Mouse (Mus musculus): ENCODE measurements around the gene Tmem63c. TPM values are rescaled to one million over a fixed set of nuclear protein-coding genes. Genes with fewer than 3 reads are reported as not detected.

Tmem63c gene
- polyA plus RNA-seq, 1 experiment from 2014 or later: 0.08 TPM

- ATAC-seq (ENCODE audit: low FRiP score, low TSS enrichment): no peak
- no peaks in the 10 kb centered on the region for H3K9me3 ChIP-seq (ENCODE audit: control insufficient read depth, low read length)
- H3K27ac ChIP-seq (ENCODE audit: low read depth, low read length): no peak overlapping the region
- H3K9ac ChIP-seq (ENCODE audit: low read depth, low read length): no peak overlapping the region
- no peaks in the 10 kb centered on the region for H3K36me3 ChIP-seq (ENCODE audit: control insufficient read depth, insufficient read depth, low read length)
- whole genome bisulfite sequencing: 79% methylated on average over 7 of the region's 7 CpGs
- no peak overlapping the region for H3K4me3 ChIP-seq (ENCODE audit: low read length)
- no peak overlapping the region for H3K4me2 ChIP-seq (replicated peaks; ENCODE audit: low read depth, low read length)
- no peaks in the 10 kb centered on the region for H3K27me3 ChIP-seq (ENCODE audit: control insufficient read depth, insufficient read depth, low read length)
- no peaks in the 10 kb centered on the region for H3K4me1 ChIP-seq (ENCODE audit: control insufficient read depth, insufficient read depth, low read length)
These were observed 33.7 kb downstream of the Tmem63c start for GRCm38 (mm10) chr12:87054873-87055272.

DNA sequence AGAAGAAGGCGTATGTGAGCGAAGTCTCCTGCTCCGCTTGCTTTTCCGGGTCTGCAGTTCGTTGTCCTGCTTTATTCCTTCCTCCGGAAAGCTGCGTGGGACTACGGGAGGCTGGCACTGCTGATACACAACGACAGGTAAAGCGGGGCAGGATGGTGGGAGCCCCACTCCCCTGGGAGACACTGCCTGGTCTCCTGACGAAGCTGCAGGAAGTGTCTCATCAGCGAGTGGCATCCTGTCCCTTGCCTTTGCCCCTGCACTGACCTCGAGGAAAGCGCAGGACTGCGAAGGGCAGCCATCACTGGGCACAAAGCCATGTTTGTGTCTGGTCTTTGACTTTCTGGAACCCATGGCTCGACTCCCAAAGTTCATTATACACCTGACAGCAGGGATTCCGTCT, 35.9 kb downstream of the Tmem63c start:
- no peak for ATAC-seq (ENCODE audit: low FRiP score, low TSS enrichment)
- no peak overlapping the region for H3K4me2 ChIP-seq (replicated peaks; ENCODE audit: low read depth, low read length)

DNA sequence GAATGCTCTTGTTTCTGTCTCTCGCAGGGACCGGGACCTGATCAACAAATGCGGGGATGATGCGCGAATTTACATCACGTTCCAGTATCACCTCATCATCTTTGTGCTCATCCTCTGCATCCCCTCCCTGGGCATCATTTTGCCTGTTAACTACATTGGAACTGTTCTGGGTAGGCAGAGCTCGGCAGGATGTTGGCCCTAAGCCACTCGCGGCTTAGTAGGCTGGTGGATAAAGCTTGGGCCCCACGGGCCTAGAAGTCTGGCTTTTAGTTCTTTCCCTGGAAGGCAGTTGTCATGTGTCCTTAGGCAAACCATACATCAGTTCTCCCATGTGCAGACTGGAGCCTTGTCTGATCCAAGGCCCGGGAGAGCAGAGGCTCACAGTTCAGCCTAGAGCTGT, 44.3 kb downstream of the Tmem63c start:
- H3K9me3 ChIP-seq (ENCODE audit: control insufficient read depth, low read length): no peaks in the 10 kb centered on the region
- no peak overlapping the region for H3K9ac ChIP-seq (ENCODE audit: low read depth, low read length)
- WGBS: 93% methylated on average over 11 of the region's 11 CpGs
- ATAC-seq (ENCODE audit: low FRiP score, low TSS enrichment): no peak
- H3K4me3 ChIP-seq (ENCODE audit: low read length): no peak overlapping the region
- H3K4me1 ChIP-seq (ENCODE audit: control insufficient read depth, insufficient read depth, low read length): 0 out of 2 replicates have a peak, but pooled peaks cover 3% of the 10 kb centered on the region
- no peak overlapping the region for H3K27ac ChIP-seq (ENCODE audit: low read depth, low read length)
- no peaks in the 10 kb centered on the region for H3K36me3 ChIP-seq (ENCODE audit: control insufficient read depth, insufficient read depth, low read length)
- no peaks in the 10 kb centered on the region for H3K27me3 ChIP-seq (ENCODE audit: control insufficient read depth, insufficient read depth, low read length)
- no peak overlapping the region for H3K4me2 ChIP-seq (replicated peaks; ENCODE audit: low read depth, low read length)

More for the DNA sequence above, 35.9 kb downstream of the Tmem63c start:
- Histone ChIP-seq H3K27ac (ENCODE audit: low read depth, low read length) (no peak overlapping the region), H3K36me3 (ENCODE audit: control insufficient read depth, insufficient read depth, low read length) (no peaks in the 10 kb centered on the region), H3K4me3 (ENCODE audit: low read length) (no peak overlapping the region), H3K27me3 (ENCODE audit: control insufficient read depth, insufficient read depth, low read length) (no peaks in the 10 kb centered on the region), H3K9me3 (ENCODE audit: control insufficient read depth, low read length) (no peaks in the 10 kb centered on the region), H3K9ac (ENCODE audit: low read depth, low read length) (no peak overlapping the region), H3K4me1 (ENCODE audit: control insufficient read depth, insufficient read depth, low read length) (no peaks in the 10 kb centered on the region)
- 65% methylated on average over 17 of the region's 17 CpGs for WGBS

- Histone ChIP-seq H3K27ac (ENCODE audit: low read depth, low read length) (no peak overlapping the region), H3K9me3 (ENCODE audit: control insufficient read depth, low read length) (no peaks in the 10 kb centered on the region), H3K4me2 (replicated peaks; ENCODE audit: low read depth, low read length) (no peak overlapping the region), H3K4me1 (ENCODE audit: control insufficient read depth, insufficient read depth, low read length) (0 out of 2 replicates have a peak, but pooled peaks cover 3% of the 10 kb centered on the region), H3K4me3 (ENCODE audit: low read length) (no peak overlapping the region), H3K9ac (ENCODE audit: low read depth, low read length) (no peak overlapping the region), H3K27me3 (ENCODE audit: control insufficient read depth, insufficient read depth, low read length) (no peaks in the 10 kb centered on the region), H3K36me3 (ENCODE audit: control insufficient read depth, insufficient read depth, low read length) (no peaks in the 10 kb centered on the region)
- 83% methylated on average over 5 of the region's 5 CpGs for WGBS
- ATAC-seq (ENCODE audit: low FRiP score, low TSS enrichment): no peak
These were observed 45.3 kb downstream of the Tmem63c start for GRCm38 (mm10) chr12:87066429-87066828.

DNA sequence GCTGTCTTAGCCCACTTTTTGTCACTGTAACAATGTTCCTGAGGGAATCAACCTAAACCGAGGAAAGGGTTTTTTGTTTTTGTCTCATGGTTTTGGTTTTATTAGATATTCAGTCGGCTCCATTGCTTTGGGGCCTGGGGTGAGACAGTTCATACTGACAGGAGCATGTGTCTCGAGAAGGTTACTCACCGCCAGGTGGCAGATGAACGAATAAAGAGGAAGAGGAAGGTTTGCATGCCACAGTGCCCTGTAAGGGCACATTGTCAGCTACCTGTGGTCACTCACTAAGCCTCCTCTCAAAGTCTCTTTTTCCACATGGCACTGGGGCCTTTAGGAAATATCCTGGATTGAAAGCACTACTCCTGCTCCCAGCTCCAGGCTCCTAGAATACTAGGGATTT, 49.4 kb downstream of the Tmem63c start:
- H3K4me3 ChIP-seq (ENCODE audit: low read length): no peak overlapping the region
- no peaks in the 10 kb centered on the region for H3K4me1 ChIP-seq (ENCODE audit: control insufficient read depth, insufficient read depth, low read length)
- ATAC-seq (ENCODE audit: low FRiP score, low TSS enrichment): no peak

GRCm38 (mm10) chr12:87076610-87077009, 55.5 kb downstream of the Tmem63c start:
- Histone ChIP-seq H3K36me3 (ENCODE audit: control insufficient read depth, insufficient read depth, low read length) (no peaks in the 10 kb centered on the region), H3K9ac (ENCODE audit: low read depth, low read length) (no peak overlapping the region), H3K27ac (ENCODE audit: low read depth, low read length) (no peak overlapping the region), H3K9me3 (ENCODE audit: control insufficient read depth, low read length) (no peaks in the 10 kb centered on the region), H3K4me2 (replicated peaks; ENCODE audit: low read depth, low read length) (no peak overlapping the region), H3K27me3 (ENCODE audit: control insufficient read depth, insufficient read depth, low read length) (no peaks in the 10 kb centered on the region), H3K4me3 (ENCODE audit: low read length) (no peak overlapping the region), H3K4me1 (ENCODE audit: control insufficient read depth, insufficient read depth, low read length) (no peaks in the 10 kb centered on the region)
- WGBS: 88% methylated on average over 2 of the region's 2 CpGs
- ATAC-seq (ENCODE audit: low FRiP score, low TSS enrichment): no peak

More for the DNA sequence above, 49.4 kb downstream of the Tmem63c start:
- Histone ChIP-seq H3K27ac (ENCODE audit: low read depth, low read length) (no peak overlapping the region), H3K9ac (ENCODE audit: low read depth, low read length) (no peak overlapping the region), H3K36me3 (ENCODE audit: control insufficient read depth, insufficient read depth, low read length) (no peaks in the 10 kb centered on the region), H3K4me2 (replicated peaks; ENCODE audit: low read depth, low read length) (no peak overlapping the region), H3K9me3 (ENCODE audit: control insufficient read depth, low read length) (no peaks in the 10 kb centered on the region), H3K27me3 (ENCODE audit: control insufficient read depth, insufficient read depth, low read length) (no peaks in the 10 kb centered on the region)
- 81% methylated on average over 5 of the region's 5 CpGs for WGBS

DNA sequence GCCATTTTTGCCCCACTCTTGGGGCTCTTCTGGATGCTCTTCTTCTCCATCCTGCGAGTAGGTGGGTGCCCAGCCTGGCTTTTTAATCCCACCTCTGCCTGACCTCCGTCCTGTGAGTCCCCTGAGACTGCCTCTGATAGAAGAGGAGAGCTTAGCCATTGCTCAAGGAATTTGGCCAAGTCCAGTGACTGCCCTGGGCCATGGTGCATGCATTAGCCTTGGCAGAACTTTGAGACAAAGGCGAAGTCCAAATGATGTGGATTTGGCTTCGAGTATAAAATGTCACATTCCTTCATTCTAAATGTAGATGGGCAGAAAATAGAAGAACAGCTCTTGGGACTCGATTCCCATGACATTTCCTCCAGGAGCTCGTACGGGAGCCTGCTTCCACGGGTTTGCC, 61.7 kb downstream of the Tmem63c start:
- H3K27me3 ChIP-seq (ENCODE audit: control insufficient read depth, insufficient read depth, low read length): no peaks in the 10 kb centered on the region
- no peaks in the 10 kb centered on the region for H3K4me1 ChIP-seq (ENCODE audit: control insufficient read depth, insufficient read depth, low read length)
- H3K27ac ChIP-seq (ENCODE audit: low read depth, low read length): no peak overlapping the region
- H3K9me3 ChIP-seq (ENCODE audit: control insufficient read depth, low read length): no peaks in the 10 kb centered on the region
- H3K4me3 ChIP-seq (ENCODE audit: low read length): no peak overlapping the region
- no peak overlapping the region for H3K4me2 ChIP-seq (replicated peaks; ENCODE audit: low read depth, low read length)
- ATAC-seq (ENCODE audit: low FRiP score, low TSS enrichment): no peak
- 81% methylated on average over 8 of the region's 8 CpGs for WGBS
- no peaks in the 10 kb centered on the region for H3K36me3 ChIP-seq (ENCODE audit: control insufficient read depth, insufficient read depth, low read length)
- H3K9ac ChIP-seq (ENCODE audit: low read depth, low read length): no peak overlapping the region

GRCm38 (mm10) chr12:87087236-87087635, 66.1 kb downstream of the Tmem63c start:
- Histone ChIP-seq H3K36me3 (ENCODE audit: control insufficient read depth, insufficient read depth, low read length) (no peaks in the 10 kb centered on the region), H3K9ac (ENCODE audit: low read depth, low read length) (no peak overlapping the region), H3K4me2 (replicated peaks; ENCODE audit: low read depth, low read length) (no peak overlapping the region), H3K27me3 (ENCODE audit: control insufficient read depth, insufficient read depth, low read length) (no peaks in the 10 kb centered on the region), H3K9me3 (ENCODE audit: control insufficient read depth, low read length) (no peaks in the 10 kb centered on the region), H3K4me3 (ENCODE audit: low read length) (no peak overlapping the region), H3K4me1 (ENCODE audit: control insufficient read depth, insufficient read depth, low read length) (no peaks in the 10 kb centered on the region), H3K27ac (ENCODE audit: low read depth, low read length) (no peak overlapping the region)
- WGBS: 63% methylated on average over 7 of the region's 7 CpGs
- no peak for ATAC-seq (ENCODE audit: low FRiP score, low TSS enrichment)

DNA sequence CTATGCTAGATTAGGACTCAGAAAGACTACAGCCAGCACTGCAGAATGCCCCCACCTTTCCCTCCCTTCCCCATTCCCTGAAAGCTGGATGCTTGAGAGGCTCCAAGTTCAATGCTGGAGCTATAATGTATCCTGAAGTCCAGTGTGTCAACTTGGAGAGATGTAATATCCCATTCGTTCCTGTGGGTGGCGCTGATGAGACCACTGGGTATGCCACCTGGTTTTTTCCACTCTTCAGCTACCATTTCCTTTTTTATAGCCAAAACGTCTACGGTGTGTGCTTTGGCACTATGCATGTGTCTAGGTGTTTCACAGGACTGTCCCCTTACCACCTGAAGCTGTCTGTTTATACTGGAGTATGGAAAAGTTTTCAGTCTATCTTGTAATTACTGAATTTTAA, 67.2 kb downstream of the Tmem63c start:
- Histone ChIP-seq H3K4me2 (replicated peaks; ENCODE audit: low read depth, low read length) (no peak overlapping the region), H3K4me3 (ENCODE audit: low read length) (no peak overlapping the region), H3K27me3 (ENCODE audit: control insufficient read depth, insufficient read depth, low read length) (no peaks in the 10 kb centered on the region), H3K4me1 (ENCODE audit: control insufficient read depth, insufficient read depth, low read length) (no peaks in the 10 kb centered on the region), H3K27ac (ENCODE audit: low read depth, low read length) (no peak overlapping the region), H3K9ac (ENCODE audit: low read depth, low read length) (no peak overlapping the region), H3K36me3 (ENCODE audit: control insufficient read depth, insufficient read depth, low read length) (no peaks in the 10 kb centered on the region), H3K9me3 (ENCODE audit: control insufficient read depth, low read length) (no peaks in the 10 kb centered on the region)
- ATAC-seq (ENCODE audit: low FRiP score, low TSS enrichment): no peak
- WGBS: 46% methylated on average over 4 of the region's 4 CpGs
